Mouse (Mus musculus) retina, embryonic 14.5 days (tissue): ENCODE results near the gene Ptpn5.
A peak's percentile ranks its signal among the peaks of the same experiment; 100 is the strongest.

Experiments used
- DNase-seq: peaks from one replicate; pipeline ENCODE4 v3.0.0-alpha.2; 2015; ENCODE audit warnings: low spot score

The Ptpn5 gene

DNA sequence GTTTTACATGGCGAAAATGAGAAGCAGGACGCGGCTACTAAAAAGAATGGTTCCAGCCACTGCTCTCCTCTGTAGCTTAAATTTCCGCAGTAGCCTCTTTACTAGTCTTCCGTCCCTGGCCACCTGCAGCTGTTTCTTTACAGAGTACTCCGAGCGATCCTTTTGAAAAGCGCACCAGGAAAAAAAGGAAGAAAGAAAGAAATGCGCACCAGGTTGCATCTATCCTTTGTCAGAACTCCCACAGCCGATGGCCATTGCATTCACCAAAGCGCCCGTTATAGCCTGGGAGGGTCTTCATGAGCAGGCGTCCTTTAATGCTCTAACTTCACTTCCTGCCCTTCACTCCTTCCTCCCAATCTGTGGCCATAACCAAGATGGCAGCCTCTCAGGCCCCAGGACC lies at the start of gene Ptpn5:
Ptpn5 (minus strand) TSS at position 354 of the 400 bp plus-strand sequence.
- DNase-seq, result no peak

DNA sequence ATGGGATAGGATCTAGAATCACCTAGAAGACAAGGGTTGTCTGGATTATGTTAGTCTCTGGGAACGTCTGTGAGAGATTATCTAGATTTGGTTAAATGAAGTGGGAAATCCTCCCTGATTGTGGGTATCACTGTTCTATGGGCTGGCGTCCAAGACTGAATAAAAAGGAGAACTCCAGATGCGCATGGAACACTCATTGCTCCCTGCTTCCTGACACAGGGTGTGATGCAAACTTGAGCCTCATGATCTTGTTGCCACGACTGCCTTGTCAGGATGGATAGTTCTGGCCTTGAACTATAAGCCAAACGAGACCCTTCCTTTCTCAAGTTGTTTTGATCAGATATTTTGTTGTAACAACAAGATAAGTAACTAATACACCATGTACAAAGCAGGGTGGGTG lies 37.3 kb upstream of the Ptpn5 start:
- no peak for DNase-seq

DNA sequence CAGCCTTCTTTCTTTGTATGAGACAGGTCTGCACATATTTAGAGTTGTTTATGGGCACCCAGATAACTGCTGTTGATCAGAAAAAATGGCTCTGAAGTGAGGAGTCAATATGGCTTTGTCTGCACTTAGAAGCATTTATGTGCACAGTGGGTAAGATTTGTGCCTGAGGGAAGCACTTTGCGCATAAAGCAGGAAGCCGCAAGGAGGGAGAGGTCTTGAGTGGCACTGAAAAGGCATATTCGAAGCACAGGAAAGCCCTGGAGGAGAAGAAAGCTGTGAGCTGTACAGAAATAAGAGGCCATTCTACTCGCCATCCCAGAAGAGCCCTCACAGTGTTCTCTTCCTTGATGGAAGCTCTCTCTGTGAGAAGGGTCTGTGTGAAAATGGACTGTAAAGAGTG lies 31.5 kb upstream of the Ptpn5 start:
- DNase-seq, result no peak

DNA sequence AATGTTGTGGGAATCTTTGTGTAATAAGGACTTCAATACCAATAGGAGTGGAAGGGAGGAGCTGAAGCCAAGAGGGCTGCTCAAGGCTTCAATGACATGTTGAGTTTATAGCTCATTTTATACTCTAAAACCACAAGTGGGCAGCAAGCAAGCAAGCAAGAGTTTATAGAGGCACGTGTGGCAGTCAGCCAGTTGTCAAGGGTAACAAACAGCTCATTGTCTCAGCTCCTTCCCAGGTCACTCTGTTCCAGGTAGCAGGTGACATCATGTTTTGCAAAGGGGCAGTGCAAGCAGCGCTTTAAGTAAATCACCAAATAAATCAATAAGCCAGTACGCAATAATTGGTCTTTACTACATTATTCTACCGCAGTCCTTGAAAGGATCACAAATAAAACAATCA lies 29.7 kb upstream of the Ptpn5 start:
- DNase-seq, result no peak

DNA sequence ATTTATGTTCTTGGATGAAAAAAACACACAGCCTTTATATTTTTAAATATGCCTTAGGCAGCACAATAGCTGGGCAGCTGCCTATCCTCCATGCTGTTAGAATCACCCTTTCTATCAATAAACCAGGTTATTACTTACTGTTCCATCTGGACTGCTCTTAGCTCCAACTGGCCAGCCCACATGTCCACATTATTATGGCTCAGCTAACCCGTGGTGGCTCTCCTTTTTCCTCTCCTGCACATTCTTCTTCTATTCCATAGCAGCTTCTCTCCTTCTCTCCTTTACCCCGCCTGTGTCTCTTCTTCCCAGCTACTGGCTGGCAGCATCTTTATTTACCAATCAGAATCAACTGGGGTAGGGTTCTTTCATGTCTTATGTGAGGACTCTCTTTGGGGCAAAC lies 25.0 kb upstream of the Ptpn5 start:
- DNase-seq, result no peak

DNA sequence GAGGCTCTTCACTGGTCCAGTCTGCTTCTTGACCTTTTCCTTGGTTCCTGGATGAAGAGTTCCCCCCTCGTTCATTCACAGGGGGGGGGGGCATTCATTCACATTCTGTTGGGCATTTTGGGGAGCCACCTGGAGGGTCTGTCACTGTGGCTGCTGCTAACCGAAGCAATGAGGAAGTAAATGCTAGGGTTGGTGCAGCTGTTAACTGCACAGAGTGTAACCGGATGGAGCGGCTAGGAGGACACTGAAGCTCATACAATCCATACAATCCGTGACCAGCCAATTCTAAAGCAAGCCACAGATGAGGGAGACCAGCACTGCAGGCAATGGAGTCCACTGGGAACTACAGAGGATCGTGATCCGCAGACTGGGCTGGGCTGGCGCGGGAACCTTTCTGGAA lies 24.3 kb upstream of the Ptpn5 start:
- no peak for DNase-seq

DNA sequence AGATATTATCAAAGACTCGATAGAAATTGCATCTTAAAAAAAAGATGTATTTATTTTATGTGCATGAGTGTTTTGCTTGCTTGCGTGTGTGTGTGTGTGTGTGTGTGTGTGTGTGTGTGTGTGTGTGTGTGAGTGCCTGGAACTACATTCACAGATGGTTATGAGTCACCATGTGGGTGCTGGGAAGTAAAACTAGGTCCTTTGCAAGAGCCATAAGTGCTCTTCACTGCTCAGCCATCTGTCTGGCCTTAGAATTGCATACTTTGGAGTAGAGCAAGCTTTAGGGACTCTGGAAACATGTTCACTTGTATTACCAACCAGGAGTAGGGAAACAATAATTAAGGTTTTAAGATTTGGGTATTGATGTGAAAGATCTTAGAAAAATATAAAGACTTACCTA lies 22.4 kb upstream of the Ptpn5 start:
- no peak for DNase-seq

DNA sequence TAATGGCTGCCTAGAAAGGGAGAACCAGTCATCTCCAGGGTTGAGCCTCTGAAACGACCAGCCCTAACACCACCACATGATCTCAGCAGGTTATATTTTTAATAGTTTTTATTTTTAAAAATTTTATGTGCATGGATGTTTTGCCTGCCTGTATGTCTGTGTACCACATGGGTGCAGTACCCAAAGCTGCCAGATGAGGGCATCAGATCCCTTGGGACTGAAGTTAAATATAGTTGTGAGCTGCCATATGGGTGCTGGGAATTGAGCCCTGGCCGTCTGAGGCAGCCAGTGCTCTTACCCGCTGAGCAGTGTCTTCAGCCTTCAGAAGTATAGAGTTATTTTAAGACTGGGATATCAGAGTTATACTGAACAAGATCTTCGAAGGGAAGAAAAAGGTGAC lies 21.9 kb upstream of the Ptpn5 start:
- peak; percentile 6 for DNase-seq

DNA sequence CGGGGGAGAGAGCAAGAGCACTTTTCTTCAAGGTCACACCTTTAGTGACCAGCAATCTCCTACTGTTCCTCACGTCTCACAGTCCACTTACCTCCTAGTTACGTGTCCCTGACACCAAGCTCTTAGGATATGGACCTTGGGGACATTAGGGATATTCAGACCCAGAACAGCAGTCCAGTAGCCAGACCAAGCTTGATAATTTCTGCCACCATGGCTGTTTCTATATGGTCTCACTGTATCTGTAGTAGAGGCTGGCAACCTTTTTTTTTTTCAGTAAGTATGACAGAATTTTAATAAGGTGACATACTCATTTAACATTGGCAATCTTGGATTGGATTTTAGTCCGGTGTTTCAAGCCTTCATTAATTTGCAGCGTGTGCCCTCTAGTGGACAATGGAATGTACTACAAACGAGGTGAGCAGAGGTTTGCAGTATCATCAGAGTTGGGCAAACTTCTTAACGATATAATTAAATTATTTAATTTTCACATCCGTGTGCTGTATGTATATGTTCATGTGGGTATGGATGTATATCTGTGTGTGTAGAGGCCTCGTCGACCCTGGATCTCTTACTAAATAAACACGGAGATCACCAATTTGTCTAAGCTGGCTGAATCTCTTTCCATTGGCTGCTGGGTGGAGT lies 17.1 kb upstream of the Ptpn5 start:
- peak; percentile 82 for DNase-seq

DNA sequence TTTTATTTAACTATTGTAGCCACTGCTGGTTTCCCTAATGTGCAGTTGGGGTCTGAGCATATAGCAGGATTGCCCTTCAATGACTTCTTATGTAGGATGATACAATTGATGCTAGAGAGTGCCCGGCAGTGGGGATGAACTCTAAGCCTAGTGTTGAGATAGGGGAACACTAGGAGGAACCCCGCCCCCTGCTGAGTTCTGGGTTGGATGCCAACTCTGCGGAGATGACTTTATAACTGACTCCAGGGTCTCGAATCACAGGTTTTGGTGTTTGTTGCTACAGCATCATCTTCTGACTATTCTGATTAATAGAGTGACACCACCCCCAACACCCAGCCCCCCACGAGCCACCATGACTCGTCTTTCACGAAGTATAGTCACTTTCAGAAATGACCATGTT lies 14.8 kb upstream of the Ptpn5 start:
- DNase-seq, result no peak

DNA sequence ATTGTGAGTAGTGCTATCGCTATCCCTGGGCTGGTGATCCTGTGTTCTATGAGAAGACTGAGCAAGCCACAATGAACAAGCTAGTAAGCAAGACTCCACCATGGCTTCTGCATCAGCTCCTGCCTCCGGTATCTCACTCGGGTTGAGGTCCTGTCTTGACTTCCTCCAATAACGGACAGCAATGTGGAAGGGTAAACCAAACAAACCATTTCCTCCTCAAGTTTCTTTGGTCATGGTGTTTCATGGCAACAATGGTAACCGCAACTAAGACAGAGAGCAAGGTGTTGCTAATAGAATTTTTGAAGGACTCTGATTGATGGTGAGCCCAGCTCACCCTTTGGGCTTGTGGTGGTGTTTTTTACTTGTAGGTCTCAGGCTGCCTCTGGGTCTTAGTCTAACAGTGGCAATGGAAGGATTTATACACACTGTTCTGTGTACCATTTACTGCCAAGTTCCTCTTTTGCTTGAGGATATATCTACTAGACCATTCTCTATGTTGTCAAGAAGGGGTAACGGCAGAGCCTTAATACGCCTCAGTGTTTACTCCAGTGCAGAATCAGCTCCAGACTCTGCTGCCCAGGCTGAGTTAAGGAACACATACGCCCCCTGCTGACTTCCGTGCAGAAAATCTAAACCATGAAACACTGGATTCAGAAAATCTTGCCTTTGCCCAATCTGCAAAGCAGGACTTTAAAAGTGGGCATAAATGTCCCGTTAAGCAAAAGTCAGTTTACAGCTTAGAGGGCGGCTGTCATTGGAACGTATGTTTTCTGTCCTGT lies 12.7 kb upstream of the Ptpn5 start:
- DNase-seq, result peak; percentile 51

DNA sequence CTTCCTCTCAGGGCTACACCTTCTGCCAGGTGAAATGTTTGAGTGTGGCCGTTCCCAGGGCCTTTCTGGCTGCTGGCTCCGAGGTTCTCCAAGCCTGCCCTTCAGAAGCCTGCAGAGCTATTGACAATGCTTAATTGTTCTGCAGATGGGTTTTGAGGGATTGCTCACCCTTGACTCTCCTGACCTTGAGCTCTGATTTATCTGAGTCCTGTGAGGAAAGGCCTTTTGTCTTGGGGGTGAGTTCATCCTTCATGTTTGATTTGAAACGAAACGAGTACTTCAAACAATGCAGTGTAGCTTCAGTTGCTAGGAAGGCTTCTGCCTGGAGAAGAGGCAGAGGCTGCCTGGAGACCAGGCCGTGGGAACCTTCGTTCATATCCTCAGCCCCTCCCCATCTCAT lies 10.8 kb upstream of the Ptpn5 start:
- no peak for DNase-seq

DNA sequence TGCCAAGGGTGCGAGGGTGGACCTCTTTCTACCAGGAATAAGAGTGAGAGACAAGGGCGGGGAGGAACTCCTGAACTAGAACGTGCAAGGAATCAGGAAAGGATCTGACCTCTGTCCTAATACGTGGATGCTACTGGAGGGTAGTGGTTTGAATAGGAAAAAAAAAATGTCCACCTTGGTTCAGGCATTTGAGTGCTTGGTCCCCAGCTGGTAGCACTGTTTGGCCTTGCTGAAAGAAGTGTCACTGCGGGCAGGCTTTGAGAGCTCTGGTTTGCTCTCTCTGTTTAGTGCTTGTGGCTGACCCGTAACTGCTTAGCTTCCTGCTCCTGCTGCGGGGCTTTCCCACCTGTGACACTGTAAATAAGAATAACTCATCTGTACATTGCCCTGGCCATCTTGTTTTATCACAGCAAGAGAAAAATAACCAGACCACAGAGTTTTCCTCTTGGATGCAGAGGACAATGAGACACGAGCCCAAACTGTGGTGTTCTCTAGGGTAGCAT lies 6.4 kb upstream of the Ptpn5 start:
- DNase-seq, result no peak

DNA sequence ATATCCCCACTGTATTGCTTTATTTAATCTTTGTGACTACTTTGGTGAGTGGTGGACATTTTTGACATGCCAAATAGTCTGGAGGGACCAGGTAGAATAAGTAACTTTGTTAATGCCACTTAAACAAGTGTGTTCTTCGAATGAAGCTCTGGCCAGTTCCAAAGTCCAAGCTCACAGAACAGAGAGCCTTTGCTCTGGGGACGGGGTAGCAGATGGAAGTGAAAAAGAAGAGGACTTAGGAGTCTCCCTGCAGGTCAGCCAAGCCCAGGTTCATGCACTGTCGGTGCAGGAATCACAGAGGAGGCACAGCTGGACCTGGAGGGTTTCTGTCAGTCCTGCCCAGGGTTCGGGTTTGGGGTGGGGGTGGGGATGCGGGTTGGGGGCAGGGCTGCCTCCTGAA lies 1.1 kb upstream of the Ptpn5 start:
- DNase-seq, result no peak

DNA sequence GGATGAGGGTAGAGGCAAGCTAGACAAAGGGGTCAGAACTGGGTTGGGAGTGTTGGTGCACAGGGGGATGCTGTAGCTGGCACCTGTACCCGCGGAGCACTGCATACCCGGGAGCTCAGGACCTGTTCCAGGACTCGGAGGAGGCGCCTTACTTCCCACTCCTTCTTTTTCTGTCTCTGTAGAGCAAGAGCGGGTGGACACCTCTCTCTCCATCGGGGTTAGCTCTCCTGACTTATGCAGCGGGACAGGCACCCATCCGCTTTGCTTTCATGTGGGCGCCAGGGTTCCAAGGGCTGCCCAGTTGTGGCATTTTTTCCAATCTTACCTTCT lies 588 bp downstream of the Ptpn5 start:
- DNase-seq, result no peak

DNA sequence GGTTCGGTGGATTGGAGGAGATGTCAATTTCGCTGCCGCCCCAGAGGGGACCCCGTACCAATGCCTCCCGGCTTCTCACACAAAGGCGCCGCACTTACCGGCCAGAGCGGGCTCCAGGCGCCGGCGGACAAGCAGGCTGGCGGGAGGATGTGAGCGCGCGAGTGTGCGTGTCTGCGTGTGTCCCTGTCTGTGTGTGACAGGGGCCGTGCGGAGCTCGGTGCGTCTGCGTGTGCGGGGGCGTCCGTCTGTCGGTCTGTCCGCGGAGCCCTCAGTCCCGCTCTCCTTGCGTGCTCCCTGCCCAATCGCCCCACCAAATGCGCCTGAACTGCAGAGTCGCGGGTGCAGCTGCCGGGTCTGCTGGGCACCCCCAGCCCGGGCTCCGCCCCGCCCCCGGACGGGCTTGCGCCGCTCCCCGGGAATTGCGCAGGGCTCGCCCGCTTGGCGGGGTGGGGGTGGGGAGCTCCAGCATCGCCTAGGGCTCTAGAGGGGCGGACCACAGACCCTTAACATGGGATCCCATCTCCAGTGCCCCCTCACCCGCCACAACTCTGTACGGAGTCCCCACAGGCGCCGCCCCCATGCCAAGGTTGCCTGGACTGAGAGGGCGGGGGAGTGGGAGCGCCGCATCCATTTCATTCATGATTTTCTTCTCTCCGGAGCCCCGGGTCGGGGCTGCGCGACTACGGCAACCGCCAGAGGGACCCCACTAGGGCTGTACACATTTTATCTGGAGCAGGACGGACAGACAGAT lies 1.1 kb downstream of the Ptpn5 start:
- peak; percentile 74 for DNase-seq

DNA sequence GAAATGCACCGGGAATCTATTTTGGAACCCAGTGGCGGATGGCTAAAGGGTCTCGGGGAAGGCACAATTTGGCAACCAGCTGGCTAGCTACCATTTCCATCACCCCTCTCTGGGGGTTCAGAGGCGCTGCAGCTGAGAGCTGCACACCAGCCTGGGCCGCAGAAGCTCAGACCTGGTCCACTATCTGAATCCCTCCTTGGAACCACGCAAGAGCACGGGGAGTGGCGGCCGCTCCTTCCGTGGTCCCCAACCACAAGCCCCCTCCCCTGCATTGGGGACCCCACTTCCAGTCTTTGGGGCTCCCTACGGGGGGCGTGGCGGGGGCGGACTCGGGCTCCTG lies 1.7 kb downstream of the Ptpn5 start:
- peak; percentile 20 for DNase-seq

DNA sequence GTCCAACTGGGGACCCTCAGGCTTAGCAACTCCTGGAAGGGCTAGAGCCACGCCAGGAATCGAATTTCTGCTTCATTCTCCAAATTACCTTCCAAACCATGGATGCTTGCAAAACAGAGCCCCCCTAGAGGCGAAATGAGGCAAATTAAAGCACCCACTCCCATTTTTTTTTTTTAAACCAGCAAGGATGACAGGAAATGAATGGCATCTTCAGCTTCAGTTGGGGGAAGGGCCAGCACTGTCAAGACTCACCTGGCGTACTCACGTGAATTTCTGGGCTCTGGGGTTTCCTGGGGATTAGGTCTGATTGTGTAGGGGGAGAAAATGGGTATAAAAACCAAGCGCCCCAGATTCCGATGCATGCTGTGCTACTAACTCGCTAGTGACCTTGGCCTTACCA lies 2.2 kb downstream of the Ptpn5 start:
- DNase-seq, result peak; percentile 23

DNA sequence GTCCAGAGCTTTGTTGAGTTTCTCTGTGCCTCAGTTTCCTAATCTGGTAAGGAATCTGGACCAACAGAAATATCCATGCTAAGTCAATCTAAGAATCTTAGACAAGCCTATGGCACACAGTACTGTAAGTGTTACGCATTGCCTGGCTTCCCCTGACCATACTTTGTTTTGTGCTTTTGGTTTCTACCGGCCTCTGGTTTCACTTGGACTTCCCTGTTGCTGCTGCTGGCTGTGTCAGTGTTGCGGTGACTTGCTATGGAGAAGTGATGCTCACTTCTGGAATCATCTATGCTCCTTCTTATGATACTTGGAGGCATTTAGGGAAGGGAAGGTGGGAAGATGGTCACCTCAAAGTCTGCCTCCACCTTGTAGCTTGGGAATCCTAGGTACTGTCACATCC lies 11.5 kb downstream of the Ptpn5 start:
- no peak for DNase-seq

DNA sequence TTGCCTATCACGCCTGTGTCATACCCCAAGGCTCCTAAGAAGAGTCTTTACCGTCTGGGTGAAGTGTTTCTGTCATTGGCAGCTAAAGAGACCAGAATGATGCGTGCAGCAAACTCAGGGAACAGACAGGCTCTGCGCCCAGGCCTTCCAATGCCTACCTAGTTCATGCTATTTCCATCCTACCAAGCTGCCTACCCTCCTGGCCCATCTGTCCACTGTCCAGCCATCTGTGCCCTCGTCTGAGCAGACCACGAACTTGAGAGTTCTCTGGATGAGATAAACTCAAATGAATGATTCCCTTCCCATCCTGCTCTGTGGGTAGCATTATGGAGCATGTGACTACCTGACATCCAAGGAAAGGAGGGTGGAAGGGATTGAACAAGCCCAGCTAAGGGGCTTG lies 16.8 kb downstream of the Ptpn5 start:
- no peak for DNase-seq

DNA sequence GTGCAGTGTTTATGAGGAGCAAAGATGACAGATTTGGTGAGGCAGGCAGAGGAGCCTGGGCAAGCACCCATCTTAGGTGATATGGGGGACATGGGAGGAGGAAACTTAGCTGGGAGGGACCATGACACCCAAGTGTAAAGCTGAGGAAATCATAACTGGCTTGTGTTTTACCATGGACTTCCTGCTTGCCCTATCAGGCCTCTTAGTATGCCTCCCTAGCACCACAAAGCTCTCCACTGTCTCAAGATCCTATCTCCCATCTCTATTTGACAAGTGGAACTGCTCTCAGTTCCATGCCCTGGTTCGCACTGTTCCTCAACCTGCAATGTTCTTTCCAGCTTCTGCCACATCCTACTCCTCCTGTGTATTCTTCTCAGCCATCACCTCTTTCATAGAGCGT lies 18.0 kb downstream of the Ptpn5 start:
- DNase-seq, result no peak

DNA sequence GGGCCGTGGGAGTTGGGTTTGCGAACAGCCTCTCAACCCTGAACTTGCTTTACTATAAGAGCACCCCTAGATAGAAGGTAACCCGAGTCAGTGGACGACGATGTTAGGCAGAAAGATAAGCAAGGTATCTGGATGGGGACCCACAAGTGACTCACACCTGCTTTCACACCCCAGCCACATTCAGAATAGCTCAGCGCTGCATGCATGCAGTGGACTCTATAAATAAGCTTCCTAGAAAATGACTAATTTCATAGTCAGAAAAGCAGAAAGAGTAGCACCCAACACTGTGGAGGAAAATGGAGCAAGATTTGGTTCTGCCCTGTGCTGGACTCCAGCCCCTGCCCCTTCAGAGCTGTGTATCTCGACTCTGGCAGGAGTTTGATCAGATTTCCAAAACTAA lies 20.1 kb downstream of the Ptpn5 start:
- DNase-seq, result no peak

DNA sequence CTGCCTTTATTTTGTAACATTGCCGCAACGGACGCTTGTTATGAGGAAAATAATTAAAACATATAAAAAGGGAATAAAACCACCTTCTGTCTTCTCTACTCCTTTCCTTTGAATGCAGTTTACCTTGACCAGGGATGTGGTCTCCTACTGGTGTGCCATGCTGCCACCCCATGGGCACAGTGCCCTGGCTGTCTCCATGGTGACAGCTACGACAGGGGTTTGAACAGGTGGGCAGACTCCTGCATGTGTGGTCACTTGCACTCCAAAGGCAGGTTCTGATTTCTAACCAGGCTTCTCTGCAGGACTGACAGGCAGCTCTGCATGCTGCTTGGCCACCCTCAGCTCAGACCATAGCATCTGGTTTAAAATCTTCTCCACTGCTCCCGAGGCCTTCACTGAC lies 21.4 kb downstream of the Ptpn5 start:
- no peak for DNase-seq
